Mouse (Mus musculus): ENCODE measurements around the gene Ss18l2.

Gene Ss18l2

GRCm38 (mm10) chr9:121759091-121760081 lies 49.3 kb downstream of the Ss18l2 start, which contains the start of gene Zfp651:
Gene Zfp651 (plus strand): TSS chr9:121759330.
- DNase-seq (ENCODE audit: low read depth): no peak

GRCm38 (mm10) chr9:121760271-121761090 lies 50.4 kb downstream of the Ss18l2 start:
- no peak for DNase-seq (ENCODE audit: low read depth)

GRCm38 (mm10) chr9:121761091-121761665 lies 51.0 kb downstream of the Ss18l2 start:
- DNase-seq (ENCODE audit: low read depth): no peak

- no peak for DNase-seq (ENCODE audit: low read depth)
Measured at GRCm38 (mm10) chr9:121761787-121762186, 51.7 kb downstream of the Ss18l2 start.

- no peak for DNase-seq (ENCODE audit: low read depth)
Measured at GRCm38 (mm10) chr9:121762248-121762647, 52.1 kb downstream of the Ss18l2 start.

GRCm38 (mm10) chr9:121762761-121763160 lies 52.6 kb downstream of the Ss18l2 start:
- no peak for DNase-seq (ENCODE audit: low read depth)

Data from c-Kit-positive CD71-positive TER-119-negative erythroid progenitor cells, embryonic 14.5 days (primary cell).